Mouse (Mus musculus) neural tube, embryonic 15.5 days (tissue): ENCODE measurements around the gene Pou4f2. TPM values are rescaled to one million over a fixed set of nuclear protein-coding genes. Genes with fewer than 3 reads are reported as not detected.
A peak's percentile ranks its signal among the peaks of the same experiment; 100 is the strongest.

Experiments
- ATAC-seq: fragments of 200-750 bp; cut with Nextera tagmentation; 2 replicates; pipeline ENCODE4 v1.8.0; 2017; ENCODE audit warnings: mild to moderate bottlenecking, moderate TSS enrichment, moderate library complexity; ENCODE audit not compliant: low FRiP score
- H3K27ac ChIP-seq: fragments of 300-500 bp; sonication (generic); replicated peaks from 2 replicates; pipeline ENCODE4 v1.5.1; 2015; ENCODE audit warnings: mild to moderate bottlenecking, inconsistent platforms
- H3K27me3 ChIP-seq: fragments of 300-500 bp; sonication (generic); replicated peaks from 2 replicates; pipeline ENCODE4 v1.6.1; 2015; ENCODE audit warnings: inconsistent platforms
- H3K36me3 ChIP-seq: fragments of 300-500 bp; sonication (generic); 2 replicates; pipeline ENCODE4 v1.6.1; 2015; ENCODE audit warnings: inconsistent platforms
- H3K4me1 ChIP-seq: fragments of 300-500 bp; sonication (generic); 2 replicates; pipeline ENCODE4 v1.6.1; 2015; ENCODE audit warnings: inconsistent platforms
- H3K4me2 ChIP-seq: fragments of 300-500 bp; sonication (generic); 2 replicates; pipeline ENCODE4 v1.6.1; 2015; ENCODE audit warnings: inconsistent platforms, mild to moderate bottlenecking, moderate library complexity
- H3K4me3 ChIP-seq: fragments of 300-500 bp; sonication (generic); replicated peaks from 2 replicates; pipeline ENCODE4 v1.5.1; 2015; ENCODE audit warnings: mild to moderate bottlenecking, inconsistent platforms
- H3K9ac ChIP-seq: fragments of 300-500 bp; sonication (generic); replicated peaks from 2 replicates; pipeline ENCODE4 v1.6.1; 2015; ENCODE audit warnings: mild to moderate bottlenecking, inconsistent platforms
- H3K9me3 ChIP-seq: fragments of 300-500 bp; sonication (generic); replicated peaks from 2 replicates; pipeline ENCODE4 v1.6.1; 2016; ENCODE audit warnings: inconsistent platforms
- WGBS: fragments of 180-500 bp; shearing (Covaris S2); methylation state at CpG from one replicate; pipeline ENCODE4 v1.1.7; 2015; ENCODE audit warnings: mixed read lengths; 5-methylcytosine and 5-hydroxymethylcytosine counted together
- polyA plus RNA-seq: library from polyadenylated mRNA; unstranded; fragments of >200 nt; fragmentation: Nextera tagmentation; extraction: Ambion mirVana; gene quantifications from 2 replicates; pipeline ENCODE4 v1.2.1, GENCODE M21; 2015

Gene Pou4f2
- polyA plus RNA-seq = 2.4 and 3.3 TPM in 2 replicates

DNA sequence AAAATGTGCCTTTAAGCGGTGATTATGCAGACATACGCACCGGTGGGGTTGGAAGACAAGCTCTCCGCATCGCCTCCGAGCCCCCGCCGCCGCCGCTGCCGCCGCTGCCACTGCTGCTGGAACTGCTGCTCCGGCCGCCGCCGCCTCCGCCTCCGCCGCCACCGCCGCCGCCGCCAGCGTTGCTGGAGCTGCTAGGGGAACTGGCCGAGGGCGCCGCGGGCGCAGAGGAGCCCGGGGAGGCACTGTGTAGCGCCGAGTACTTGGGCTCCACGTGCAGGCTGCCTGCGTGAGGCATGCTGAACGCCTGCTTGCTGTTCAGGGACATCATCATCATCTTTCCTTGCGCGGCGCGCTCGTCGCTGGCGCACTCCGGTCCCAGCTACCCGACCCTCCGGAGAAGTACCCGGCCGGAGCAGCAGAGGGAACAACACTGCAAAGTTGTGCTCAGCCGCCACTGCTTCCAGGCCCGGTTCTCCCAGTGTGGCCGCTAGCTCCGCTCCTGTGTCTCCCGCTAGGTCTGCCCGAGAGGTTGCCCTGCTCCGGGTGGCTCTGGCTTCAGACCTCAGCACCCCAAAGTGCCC, at the start of gene Pou4f2:
Pou4f2 (minus strand) TSS at position 575 of the 581 bp plus-strand sequence.
- Histone ChIP-seq H3K36me3 (no peaks in the 10 kb centered on the region), H3K9ac (peak within 1 kb of the TSS; percentile 40), H3K27ac (peak within 1 kb of the TSS; percentile 30), H3K4me3 (peak within 1 kb of the TSS; percentile 47), H3K27me3 (peaks cover 71% of the 10 kb centered on the region), H3K4me2 (peak within 1 kb of the TSS; percentile 90), H3K4me1 (peaks cover 40% of the 10 kb centered on the region), H3K9me3 (no peaks in the 10 kb centered on the region)
- WGBS = under 1% methylated on average over 53 of the region's 54 CpGs
- peak; percentile 46 for ATAC-seq

DNA sequence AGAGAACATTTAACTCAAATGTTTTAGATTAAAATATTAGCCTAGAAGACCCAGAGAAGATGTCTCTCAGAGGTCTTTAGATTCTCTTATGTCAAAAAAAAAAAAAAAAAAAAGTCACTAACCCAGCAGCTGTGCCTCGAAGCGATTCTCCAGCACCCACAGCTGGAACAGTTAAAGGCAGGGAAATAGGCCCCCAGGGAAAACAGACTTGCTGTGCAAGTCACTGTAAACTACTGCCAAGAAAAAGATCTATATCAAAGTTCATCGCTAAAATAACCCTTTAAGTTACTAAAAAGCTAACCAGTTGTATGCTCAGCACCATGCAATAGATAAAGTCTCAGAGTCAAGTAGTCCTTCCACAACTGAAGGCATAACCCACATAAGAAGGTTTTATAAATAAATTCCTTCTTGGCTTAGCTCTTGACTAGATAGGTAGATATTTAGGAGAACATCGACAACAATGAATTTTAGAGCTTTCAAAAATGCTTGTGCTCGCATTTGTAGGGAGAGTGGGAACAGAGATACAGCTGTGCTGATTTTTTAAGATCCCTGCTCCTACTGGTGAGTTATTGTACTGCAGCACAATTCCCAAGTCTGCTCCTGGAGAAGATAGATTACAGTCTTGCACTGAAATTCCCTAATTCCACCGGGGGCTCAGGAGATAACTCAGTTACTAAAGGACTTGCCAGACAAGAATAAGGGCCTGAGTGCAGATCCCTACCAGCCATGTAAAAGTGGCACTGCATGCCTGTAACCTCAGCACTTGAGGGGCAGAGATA, 40.8 kb upstream of the Pou4f2 start:
- ATAC-seq = no peak
- Histone ChIP-seq H3K36me3 (no peaks in the 10 kb centered on the region), H3K4me3 (no peak overlapping the region), H3K4me1 (no peaks in the 10 kb centered on the region), H3K27ac (no peak overlapping the region), H3K9me3 (no peaks in the 10 kb centered on the region), H3K9ac (no peak overlapping the region), H3K4me2 (no peak overlapping the region), H3K27me3 (no peaks in the 10 kb centered on the region)
- 45% methylated on average over 6 of the region's 6 CpGs for WGBS

DNA sequence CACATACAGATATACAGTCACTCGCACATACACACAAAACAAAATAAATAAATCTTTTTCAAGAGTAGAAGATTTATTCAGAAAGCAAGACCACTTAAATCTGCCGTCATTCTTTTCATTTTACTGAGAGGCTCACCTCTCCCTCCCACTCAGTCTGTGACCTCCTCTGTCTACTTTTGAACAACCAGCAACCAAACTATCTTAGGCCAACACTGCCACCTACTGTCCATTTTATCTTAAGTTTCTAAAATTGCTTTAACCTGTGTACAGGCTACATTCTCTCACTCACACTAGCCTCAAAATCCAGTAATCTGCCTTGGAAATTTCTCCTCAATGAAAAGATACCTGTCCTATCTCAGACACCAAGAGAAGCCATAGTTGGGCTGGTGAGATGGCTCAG, 31.4 kb upstream of the Pou4f2 start:
- ATAC-seq = no peak

DNA sequence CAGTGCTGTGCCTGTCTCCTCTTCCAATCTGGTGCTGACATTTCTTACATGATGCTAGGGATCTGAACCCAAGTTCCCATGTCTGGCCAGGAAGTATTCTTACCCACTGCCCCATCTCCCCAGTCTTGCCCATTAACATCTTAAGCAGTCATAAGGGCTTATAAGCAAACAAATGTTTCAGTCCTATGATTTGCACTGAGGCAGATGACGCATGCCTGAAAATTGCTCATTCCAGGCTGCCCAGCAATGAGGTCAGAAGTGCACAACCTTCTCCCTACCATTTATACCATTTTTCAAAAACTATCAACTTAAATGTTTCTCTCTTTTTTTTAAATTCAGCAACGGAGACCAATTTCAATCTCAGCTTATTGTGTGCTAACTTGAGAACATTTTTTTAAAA, 27.5 kb upstream of the Pou4f2 start:
- H3K27ac ChIP-seq = no peak overlapping the region
- ATAC-seq = no peak
- no peaks in the 10 kb centered on the region for H3K36me3 ChIP-seq
- H3K9me3 ChIP-seq = no peaks in the 10 kb centered on the region
- H3K4me3 ChIP-seq = no peak overlapping the region
- H3K9ac ChIP-seq = no peak overlapping the region
- H3K4me2 ChIP-seq = no peak overlapping the region
- WGBS = 80% methylated on average over 2 of the region's 2 CpGs
- H3K27me3 ChIP-seq = no peaks in the 10 kb centered on the region
- H3K4me1 ChIP-seq = no peaks in the 10 kb centered on the region

More for the DNA sequence above, 31.4 kb upstream of the Pou4f2 start:
- H3K9me3 ChIP-seq = no peaks in the 10 kb centered on the region
- H3K4me3 ChIP-seq = no peak overlapping the region
- H3K4me1 ChIP-seq = no peaks in the 10 kb centered on the region
- H3K27me3 ChIP-seq = no peaks in the 10 kb centered on the region
- H3K36me3 ChIP-seq = no peaks in the 10 kb centered on the region
- H3K27ac ChIP-seq = no peak overlapping the region
- 89% methylated on average over 2 of the region's 2 CpGs for WGBS
- no peak overlapping the region for H3K4me2 ChIP-seq
- no peak overlapping the region for H3K9ac ChIP-seq

DNA sequence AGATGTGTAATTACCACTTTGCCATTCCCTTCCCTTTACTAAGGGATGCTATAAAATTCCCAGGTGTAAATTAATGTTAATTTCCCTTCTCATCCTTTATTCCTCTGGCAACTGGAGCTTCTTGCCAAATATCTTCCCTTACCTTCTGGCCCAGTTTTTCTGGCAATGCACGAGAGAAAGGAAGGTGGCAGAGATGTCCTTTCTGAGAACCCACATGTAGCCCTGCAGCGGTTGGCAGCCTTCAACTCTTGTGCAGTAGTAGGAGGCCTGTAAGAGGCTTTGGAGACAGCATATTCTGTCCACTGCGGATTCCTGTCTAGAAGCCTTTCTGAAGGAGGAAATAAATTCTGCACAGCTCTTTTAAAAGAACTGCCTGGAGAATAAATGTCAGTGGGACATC, 20.0 kb upstream of the Pou4f2 start:
- Histone ChIP-seq H3K4me3 (no peak overlapping the region), H3K36me3 (no peaks in the 10 kb centered on the region), H3K9ac (no peak overlapping the region), H3K27ac (no peak overlapping the region), H3K4me1 (no peaks in the 10 kb centered on the region), H3K4me2 (no peak overlapping the region), H3K27me3 (no peaks in the 10 kb centered on the region), H3K9me3 (no peaks in the 10 kb centered on the region)
- no peak for ATAC-seq
- WGBS = 63% methylated on average over 3 of the region's 3 CpGs

DNA sequence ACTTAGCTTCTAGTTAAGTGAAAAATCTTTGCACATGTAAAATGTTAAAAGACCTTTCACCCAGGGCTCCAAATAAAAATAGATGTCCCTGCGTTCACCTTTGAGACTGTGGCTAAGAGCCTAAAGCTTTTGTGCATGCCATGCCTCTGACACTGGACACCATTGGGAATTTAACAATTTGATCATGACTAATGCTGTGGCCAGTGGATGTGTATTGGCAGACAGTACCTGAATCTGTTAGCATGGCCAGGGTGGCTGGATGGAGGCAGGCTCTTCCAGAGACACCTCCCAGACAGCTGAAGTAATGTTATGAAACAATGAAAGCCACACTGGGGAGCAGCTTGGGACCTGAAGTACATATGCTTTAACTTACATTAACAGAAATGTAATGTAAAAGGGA, 6.3 kb upstream of the Pou4f2 start:
- WGBS = 84% methylated on average over 1 of the region's 1 CpGs
- no peak overlapping the region for H3K4me3 ChIP-seq
- no peak for ATAC-seq
- no peak overlapping the region for H3K4me2 ChIP-seq
- peaks cover 6% of the 10 kb centered on the region for H3K4me1 ChIP-seq
- H3K36me3 ChIP-seq = no peaks in the 10 kb centered on the region
- H3K9ac ChIP-seq = no peak overlapping the region
- no peak overlapping the region for H3K27ac ChIP-seq
- peaks cover 42% of the 10 kb centered on the region for H3K27me3 ChIP-seq
- H3K9me3 ChIP-seq = no peaks in the 10 kb centered on the region

DNA sequence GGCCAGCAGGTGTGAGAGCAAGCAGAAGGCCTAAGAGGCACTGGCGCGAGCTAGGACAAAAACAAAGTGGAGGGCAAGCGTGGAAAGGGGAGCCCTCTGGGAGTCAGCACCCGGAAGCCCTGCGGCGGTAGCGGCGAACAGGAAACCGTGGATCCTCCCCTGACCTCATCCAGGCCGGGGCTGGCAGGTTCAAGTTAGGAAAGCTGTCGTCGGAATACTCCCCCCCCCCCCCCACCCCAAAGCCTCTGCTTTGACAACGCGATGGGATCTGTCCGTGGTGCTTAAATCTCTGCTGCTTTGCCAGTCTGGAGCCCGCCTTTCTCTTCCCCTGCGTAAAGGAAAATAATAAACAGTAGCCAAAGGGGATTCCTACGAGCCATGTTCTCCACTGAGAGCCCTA, 1.7 kb upstream of the Pou4f2 start:
- no peak for ATAC-seq
- Histone ChIP-seq H3K9me3 (no peaks in the 10 kb centered on the region), H3K4me3 (peak overlapping the region; percentile 47), H3K27me3 (peaks cover 70% of the 10 kb centered on the region), H3K9ac (no peak overlapping the region), H3K27ac (no peak overlapping the region), H3K36me3 (no peaks in the 10 kb centered on the region), H3K4me1 (peaks cover 40% of the 10 kb centered on the region), H3K4me2 (peak overlapping the region; percentile 90)
- under 1% methylated on average over 18 of the region's 18 CpGs for WGBS

DNA sequence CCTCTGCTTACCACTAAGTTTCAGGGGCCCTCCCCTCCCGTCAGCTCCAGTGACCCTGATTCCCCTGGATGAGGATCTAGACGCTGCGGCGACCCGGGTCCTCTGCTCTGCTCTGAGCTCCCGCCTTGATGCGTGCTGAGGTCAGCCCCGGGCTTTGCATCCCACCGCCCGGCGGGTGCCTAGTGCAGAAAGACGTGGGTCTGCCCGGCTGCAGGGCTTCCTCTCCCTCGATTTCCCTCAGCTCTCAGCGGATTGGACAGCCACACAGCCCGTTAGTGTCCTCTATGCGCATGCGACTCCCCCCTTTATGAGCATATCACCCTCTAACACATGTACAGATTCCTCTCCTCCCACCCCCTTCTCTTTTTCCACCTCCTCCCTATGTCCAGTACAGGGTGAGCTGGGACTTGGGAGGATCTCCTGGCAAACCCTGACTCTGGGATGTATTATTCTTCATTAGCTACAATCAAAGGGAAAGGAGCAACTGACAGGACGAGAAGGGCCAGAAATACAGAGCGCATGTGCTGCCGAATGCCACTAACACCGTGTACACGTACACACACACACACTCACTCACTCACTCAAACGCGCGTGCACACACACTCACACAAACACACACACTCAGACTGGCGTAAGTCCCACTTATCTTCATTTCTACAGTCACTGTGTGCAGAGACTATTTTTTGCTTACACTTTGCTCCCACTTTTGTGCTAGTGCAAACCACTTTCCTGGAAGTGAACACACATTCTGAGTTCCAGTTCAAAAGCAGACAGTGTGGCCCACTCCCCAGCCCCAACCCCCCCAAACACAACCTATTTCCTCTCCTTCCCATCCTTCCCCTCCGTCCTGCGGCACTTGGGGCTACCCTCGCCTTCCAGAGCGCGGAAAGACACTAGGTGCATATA, 948 bp upstream of the Pou4f2 start:
- no peaks in the 10 kb centered on the region for H3K36me3 ChIP-seq
- WGBS = 1% methylated on average over 32 of the region's 32 CpGs
- peak overlapping the region; percentile 40 for H3K9ac ChIP-seq
- peak; percentile 68 for ATAC-seq
- H3K4me3 ChIP-seq = peak overlapping the region; percentile 47
- no peaks in the 10 kb centered on the region for H3K9me3 ChIP-seq
- peaks cover 40% of the 10 kb centered on the region for H3K4me1 ChIP-seq
- H3K27ac ChIP-seq = 0 out of 2 replicates have a peak overlapping the region, but pooled peaks have one; percentile 18
- peaks cover 72% of the 10 kb centered on the region for H3K27me3 ChIP-seq
- H3K4me2 ChIP-seq = peak overlapping the region; percentile 90

DNA sequence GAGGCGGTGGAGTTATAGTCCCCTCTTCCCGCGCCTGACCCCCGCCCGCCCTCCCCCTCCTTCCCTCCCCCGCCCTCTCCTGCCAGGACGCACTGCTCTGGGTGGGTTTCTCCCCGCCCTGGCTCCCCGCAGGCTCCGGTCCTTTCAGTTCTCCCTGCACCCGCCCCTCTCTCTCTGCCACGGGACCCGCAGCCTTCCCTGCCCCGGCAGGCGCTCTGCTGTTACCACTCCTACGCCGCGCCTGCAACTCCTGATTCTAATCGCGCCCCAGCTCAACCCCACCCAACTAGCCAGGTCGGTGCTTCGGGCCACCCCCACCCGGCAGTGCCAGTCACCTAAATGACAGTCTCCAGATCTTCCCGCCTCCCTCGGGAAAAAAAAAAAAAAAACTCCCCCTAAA, 216 bp upstream of the Pou4f2 start:
- WGBS = under 1% methylated on average over 18 of the region's 25 CpGs
- peaks cover 71% of the 10 kb centered on the region for H3K27me3 ChIP-seq
- peak overlapping the region; percentile 30; the same call in 1 of the 2 replicates for H3K27ac ChIP-seq
- peak; percentile 40; the same call in 1 of the 2 replicates for ATAC-seq
- no peaks in the 10 kb centered on the region for H3K9me3 ChIP-seq
- H3K36me3 ChIP-seq = no peaks in the 10 kb centered on the region
- H3K4me1 ChIP-seq = peaks cover 40% of the 10 kb centered on the region
- H3K4me3 ChIP-seq = peak overlapping the region; percentile 47
- H3K4me2 ChIP-seq = peak overlapping the region; percentile 90
- peak overlapping the region; percentile 40; the same call in 1 of the 2 replicates for H3K9ac ChIP-seq

DNA sequence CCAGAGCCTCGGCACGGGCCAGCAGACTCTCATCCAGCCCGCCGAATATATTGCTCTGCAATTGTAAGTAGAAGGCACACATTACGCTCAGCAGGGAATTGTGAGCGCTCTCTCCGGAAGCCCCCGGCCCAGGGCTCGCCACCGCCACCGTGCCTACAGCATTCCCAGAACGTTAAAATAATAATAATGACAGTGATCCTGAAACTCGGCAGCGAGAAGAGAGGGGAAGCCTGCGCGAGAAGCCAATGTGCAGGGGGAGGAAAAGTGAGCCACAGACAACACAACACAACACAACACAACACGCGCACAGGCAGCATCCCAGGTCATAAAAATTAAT, 853 bp downstream of the Pou4f2 start:
- H3K4me3 ChIP-seq = peak overlapping the region; percentile 47
- peak overlapping the region; percentile 90 for H3K4me2 ChIP-seq
- peaks cover 69% of the 10 kb centered on the region for H3K27me3 ChIP-seq
- no peaks in the 10 kb centered on the region for H3K36me3 ChIP-seq
- no peak for ATAC-seq
- WGBS = under 1% methylated on average over 18 of the region's 18 CpGs
- peak overlapping the region; percentile 34; the same call in 1 of the 2 replicates for H3K9ac ChIP-seq
- peaks cover 40% of the 10 kb centered on the region for H3K4me1 ChIP-seq
- H3K9me3 ChIP-seq = no peaks in the 10 kb centered on the region
- peak overlapping the region; percentile 30 for H3K27ac ChIP-seq

DNA sequence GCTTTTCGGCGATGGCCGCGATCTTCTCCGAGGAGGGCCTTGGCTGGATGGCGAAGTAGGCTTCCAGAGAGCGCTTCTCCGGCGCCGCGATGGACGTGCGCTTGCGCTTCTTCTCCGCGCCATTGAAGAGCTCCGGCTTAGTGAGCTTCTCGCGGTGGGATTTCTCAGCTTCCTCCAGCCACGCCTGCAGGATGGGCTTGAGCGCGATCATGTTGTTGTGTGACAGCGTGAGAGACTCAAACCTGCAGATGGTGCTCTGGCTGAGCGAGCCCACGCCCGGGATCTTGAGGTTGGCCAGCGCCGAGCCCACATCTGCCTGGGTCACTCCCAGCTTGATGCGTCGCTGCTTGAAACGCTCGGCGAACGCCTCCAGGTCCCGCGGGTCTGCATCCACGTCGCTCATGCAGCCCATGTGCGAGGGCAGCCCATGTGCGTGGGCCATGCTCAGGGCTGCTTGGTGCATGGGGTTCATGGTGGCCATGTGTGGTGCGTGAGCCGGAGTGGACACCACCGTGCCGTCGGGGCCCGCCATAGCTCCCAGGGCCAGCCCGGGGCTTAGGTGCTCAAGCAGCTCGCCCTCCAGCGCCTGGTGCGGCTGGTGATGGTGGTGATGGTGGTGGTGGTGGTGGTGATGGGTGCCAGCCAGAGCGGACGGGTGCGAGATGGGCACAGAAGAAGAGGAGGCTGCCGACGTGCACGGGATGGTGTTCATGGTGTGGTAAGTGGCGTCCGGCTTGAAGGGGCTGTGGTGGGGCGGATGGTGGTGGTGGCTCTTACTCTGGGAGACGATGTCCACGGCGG, 1.4 kb downstream of the Pou4f2 start:
- no peak for ATAC-seq
- Histone ChIP-seq H3K4me3 (peak overlapping the region; percentile 47), H3K36me3 (no peaks in the 10 kb centered on the region), H3K9ac (peak overlapping the region; percentile 10; the same call in 1 of the 2 replicates), H3K4me1 (peaks cover 40% of the 10 kb centered on the region), H3K27ac (no peak overlapping the region), H3K4me2 (peak overlapping the region; percentile 90), H3K27me3 (peaks cover 66% of the 10 kb centered on the region), H3K9me3 (no peaks in the 10 kb centered on the region)
- 1% methylated on average over 62 of the region's 62 CpGs for WGBS
